Mouse (Mus musculus) myocyte (in vitro differentiated cells): Measurements from ENCODE around the gene Slc3a2.

Experiments used
- CEBPB ChIP-seq: IDR thresholded peaks from 2 replicates; pipeline ENCODE4 v1.6.1; 2011; ENCODE audit warnings: mild to moderate bottlenecking, moderate library complexity; ENCODE audit not compliant: poor library complexity, insufficient read depth, severe bottlenecking
- E2F4 ChIP-seq: IDR thresholded peaks from one replicate; pipeline ENCODE4 v1.6.1; 2011; ENCODE audit warnings: mild to moderate bottlenecking, control low read depth, moderate library complexity; ENCODE audit not compliant: insufficient read depth
- MYOG ChIP-seq, 3 experiments: IDR thresholded peaks; one replicate each; pipeline ENCODE4 v1.6.1; 2011; ENCODE audit warnings: control low read depth in 2 of 3, low read depth in 2 of 3, mild to moderate bottlenecking in 2 of 3; ENCODE audit not compliant: insufficient read length in 2 of 3, control insufficient read depth in 1 of 3, insufficient read depth in 1 of 3
- POLR2A ChIP-seq: IDR thresholded peaks from one replicate; pipeline ENCODE4 v1.6.1; 2011; ENCODE audit warnings: low read depth, mild to moderate bottlenecking, control low read depth, moderate library complexity; ENCODE audit not compliant: insufficient read length
- POLR2AphosphoS2 ChIP-seq: IDR thresholded peaks from one replicate; pipeline ENCODE4 v1.6.1; 2011; ENCODE audit warnings: low read depth, control low read depth; ENCODE audit not compliant: insufficient read length
- SRF ChIP-seq: IDR thresholded peaks from one replicate; pipeline ENCODE4 v1.6.1; 2011; ENCODE audit warnings: low read depth; ENCODE audit not compliant: control insufficient read depth, insufficient read length
- TCF12 ChIP-seq: IDR thresholded peaks from one replicate; pipeline ENCODE4 v1.6.1; 2011; ENCODE audit warnings: mild to moderate bottlenecking, control low read depth; ENCODE audit not compliant: poor library complexity, insufficient read depth, severe bottlenecking
- TCF3 ChIP-seq: IDR thresholded peaks from one replicate; pipeline ENCODE4 v1.6.1; 2011; ENCODE audit warnings: low read depth, control low read depth; ENCODE audit not compliant: insufficient read length

DNA sequence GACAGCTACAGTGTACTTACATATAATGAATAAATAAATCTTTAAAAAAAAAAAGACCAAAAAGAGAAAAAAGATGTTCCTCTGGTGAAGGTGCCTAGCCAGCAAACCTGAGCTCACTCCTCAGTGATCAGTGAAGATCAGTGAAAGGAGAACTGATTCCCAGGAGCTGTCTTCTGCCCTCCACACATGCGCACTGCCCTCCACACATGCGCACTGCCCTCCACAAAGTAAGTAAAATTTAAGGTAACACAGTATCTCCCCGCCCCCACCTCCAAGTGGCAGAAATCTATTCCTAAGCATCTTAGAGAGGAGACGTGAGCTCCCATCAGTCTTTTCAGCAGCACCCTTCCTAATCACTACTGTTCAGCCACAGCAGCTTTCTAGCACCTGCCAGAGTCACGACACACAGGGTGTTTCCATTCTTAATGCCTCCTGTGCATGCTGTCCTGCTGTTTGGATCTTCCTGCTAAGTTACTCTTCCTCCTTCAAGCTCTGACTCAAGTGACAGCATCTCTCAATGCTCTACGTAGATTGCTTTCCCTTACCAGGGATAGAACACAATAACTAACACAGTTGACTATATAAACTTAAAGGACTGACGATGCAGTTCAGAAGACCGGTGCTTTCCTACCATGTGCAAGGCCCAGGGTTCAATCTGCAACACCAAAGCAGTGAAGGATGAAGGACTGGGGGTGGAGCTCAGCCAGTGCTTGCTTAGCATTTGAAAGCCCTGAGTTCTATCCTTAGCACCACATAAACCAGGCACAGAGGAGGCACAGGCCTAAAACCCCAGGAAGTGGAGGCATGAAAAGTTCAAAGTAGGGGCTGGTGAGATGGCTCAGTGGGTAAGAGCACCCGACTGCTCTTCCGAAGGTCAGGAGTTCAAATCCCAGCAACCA is 7.1 kb downstream of the Slc3a2 start:
- TF ChIP-seq POLR2A (no peak), E2F4 (no peak), TCF12 (no peak), SRF (no peak), CEBPB (no peak), TCF3 (no peak), POLR2AphosphoS2 (no peak), MYOG (IDR thresholded peaks at IDR 0.05; ENCODE audit: control insufficient read depth in 1 of 3, insufficient read depth in 1 of 3, insufficient read length in 2 of 3, low read depth in 2 of 3) (no peak)
